Mouse (Mus musculus) lung, embryonic 15.5 days (tissue): ENCODE results near the gene Itk. TPM values are rescaled to one million over a fixed set of nuclear protein-coding genes. Genes with fewer than 3 reads are reported as not detected.
"Not testable (repeated sequence)": the region's sequence is repeated elsewhere in the genome, so short reads cannot be mapped to it uniquely, and the experiment has no call there.

ENCODE experiments used
- ATAC-seq: fragments of 200-750 bp; cut with Nextera tagmentation; 2 replicates; pipeline ENCODE4 v1.8.0; 2017; ENCODE audit warnings: moderate number of reproducible peaks, borderline replicate concordance; ENCODE audit not compliant: low FRiP score, low TSS enrichment; ENCODE audit errors: extremely low read depth
- H3K27ac ChIP-seq: fragments of 300-500 bp; sonication (generic); 2 replicates; pipeline ENCODE4 v1.5.1; 2015; ENCODE audit warnings: moderate library complexity, mild to moderate bottlenecking, inconsistent platforms
- H3K27me3 ChIP-seq: fragments of 300-500 bp; sonication (generic); 2 replicates; pipeline ENCODE4 v1.6.1; 2015; ENCODE audit warnings: inconsistent platforms
- H3K36me3 ChIP-seq: fragments of 300-500 bp; sonication (generic); 2 replicates; pipeline ENCODE4 v1.6.1; 2015; ENCODE audit warnings: inconsistent platforms
- H3K4me1 ChIP-seq: fragments of 300-500 bp; sonication (generic); 2 replicates; pipeline ENCODE4 v1.6.1; 2015; ENCODE audit warnings: inconsistent platforms
- H3K4me2 ChIP-seq: fragments of 300-500 bp; sonication (generic); 2 replicates; pipeline ENCODE4 v1.6.1; 2015; ENCODE audit warnings: inconsistent platforms, mild to moderate bottlenecking, moderate library complexity
- H3K4me3 ChIP-seq: fragments of 300-500 bp; sonication (generic); 2 replicates; pipeline ENCODE4 v1.5.1; 2015; ENCODE audit warnings: mild to moderate bottlenecking, inconsistent platforms
- H3K9ac ChIP-seq: fragments of 300-500 bp; sonication (generic); 2 replicates; pipeline ENCODE4 v1.6.1; 2015; ENCODE audit warnings: inconsistent platforms
- H3K9me3 ChIP-seq: fragments of 300-500 bp; sonication (generic); 2 replicates; pipeline ENCODE4 v1.6.1; 2016; ENCODE audit warnings: inconsistent platforms
- WGBS: fragments of 180-500 bp; shearing (Covaris S2); methylation state at CpG from one replicate; pipeline ENCODE4 v1.1.7; 2015; 5-methylcytosine and 5-hydroxymethylcytosine counted together
- polyA plus RNA-seq: library from polyadenylated mRNA; unstranded; fragments of >200 nt; fragmentation: Nextera tagmentation; extraction: Ambion mirVana; gene quantifications from 2 replicates; pipeline ENCODE4 v1.2.1, GENCODE M21; 2015

The Itk gene
- 0.13 and 0.80 TPM in 2 replicates for polyA plus RNA-seq

GRCm38 (mm10) chr11:46389336-46390117, at the start of gene Itk:
Gene Itk, minus strand, starts transcription at chr11:46389515.
- no peak within 1 kb of the TSS for H3K4me3 ChIP-seq

DNA sequence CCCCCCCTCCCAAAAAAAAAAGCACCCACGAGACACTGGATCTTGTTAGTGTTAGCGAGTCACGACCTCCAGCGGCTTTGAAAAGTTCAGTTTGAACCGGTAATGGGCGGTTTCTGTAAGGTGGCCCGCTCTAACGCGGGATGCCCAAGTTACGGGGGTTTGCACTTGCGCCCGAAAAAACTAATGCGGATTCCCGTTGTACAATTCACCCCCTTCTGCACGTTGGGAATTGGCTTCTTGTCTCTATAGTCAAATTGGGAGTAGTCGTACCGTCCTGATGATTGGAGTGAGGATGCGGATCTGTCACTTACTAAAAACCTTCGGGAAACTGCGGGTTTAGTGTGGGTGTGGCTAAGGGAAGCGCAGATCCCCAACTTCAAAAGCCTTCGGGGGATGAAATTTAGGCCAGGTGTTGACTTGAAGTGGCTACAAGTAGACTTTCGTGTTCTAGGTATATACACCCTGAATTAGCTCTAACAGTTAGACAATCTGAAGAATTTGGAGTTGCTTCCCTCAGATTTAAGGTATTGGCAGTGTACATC, 48.2 kb upstream of the Itk start:
- peak; percentile 19; the same call in 1 of the 2 replicates for ATAC-seq
- no peaks in the 10 kb centered on the region for H3K9me3 ChIP-seq
- H3K4me2 ChIP-seq: peak overlapping the region; percentile 74
- 1% methylated on average over 23 of the region's 23 CpGs for WGBS
- peak overlapping the region; percentile 94; the same call in 1 of the 2 replicates for H3K27ac ChIP-seq
- H3K4me1 ChIP-seq: peaks cover 3% of the 10 kb centered on the region
- peak overlapping the region; percentile 100 for H3K4me3 ChIP-seq
- H3K36me3 ChIP-seq: peaks cover 15% of the 10 kb centered on the region
- no peaks in the 10 kb centered on the region; the same call in 1 of the 2 replicates for H3K27me3 ChIP-seq
- H3K9ac ChIP-seq: peak overlapping the region; percentile 97

More at GRCm38 (mm10) chr11:46389336-46390117, at the start of gene Itk:
- Histone ChIP-seq H3K9me3 (no peaks in the 10 kb centered on the region), H3K4me1 (no peaks in the 10 kb centered on the region), H3K36me3 (no peaks in the 10 kb centered on the region), H3K9ac (no peak within 1 kb of the TSS), H3K27me3 (no peaks in the 10 kb centered on the region), H3K27ac (no peak within 1 kb of the TSS), H3K4me2 (no peak within 1 kb of the TSS)
- ATAC-seq: no peak
- WGBS: 70% methylated on average over 13 of the region's 13 CpGs

DNA sequence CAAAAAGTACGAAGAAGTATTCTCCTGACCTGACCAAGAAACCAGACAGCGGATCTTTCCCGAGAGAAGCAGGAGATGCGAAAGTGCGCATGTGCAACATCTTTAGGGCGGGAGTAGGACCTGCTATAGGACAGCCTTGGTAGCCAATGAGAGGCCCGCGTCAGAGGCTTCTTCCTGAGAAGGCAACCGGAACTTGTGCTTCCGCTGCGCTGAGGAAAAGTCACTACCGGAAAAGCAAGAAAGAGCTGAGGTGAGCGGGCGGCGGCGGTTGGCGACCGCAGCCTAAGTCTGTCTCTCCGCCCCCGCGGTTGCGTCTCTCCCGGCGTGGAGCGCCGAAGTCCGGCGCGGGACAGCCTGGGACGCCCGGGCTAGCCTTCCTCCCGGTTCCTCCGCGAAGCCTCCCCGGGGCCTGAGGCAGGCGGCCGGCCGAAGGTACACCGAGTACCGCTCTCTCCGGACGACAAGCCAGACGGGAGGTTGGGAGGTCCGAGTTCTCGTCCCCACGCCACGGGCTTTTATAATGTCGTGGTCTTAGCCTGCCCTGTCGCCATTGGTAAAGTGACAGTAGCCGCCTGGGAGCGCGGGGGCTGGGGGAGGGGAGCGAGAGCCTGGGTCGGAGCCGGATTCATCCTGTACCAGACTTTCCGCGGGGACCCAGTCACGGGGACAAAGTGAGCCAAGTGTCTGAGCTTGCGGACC, 47.6 kb upstream of the Itk start, which contains the start of gene Med7:
TSS of gene Med7 (plus strand) at position 166 of the 699 bp plus-strand sequence.
- under 1% methylated on average over 59 of the region's 59 CpGs for WGBS
- H3K9ac ChIP-seq: peak within 1 kb of the TSS; percentile 97

DNA sequence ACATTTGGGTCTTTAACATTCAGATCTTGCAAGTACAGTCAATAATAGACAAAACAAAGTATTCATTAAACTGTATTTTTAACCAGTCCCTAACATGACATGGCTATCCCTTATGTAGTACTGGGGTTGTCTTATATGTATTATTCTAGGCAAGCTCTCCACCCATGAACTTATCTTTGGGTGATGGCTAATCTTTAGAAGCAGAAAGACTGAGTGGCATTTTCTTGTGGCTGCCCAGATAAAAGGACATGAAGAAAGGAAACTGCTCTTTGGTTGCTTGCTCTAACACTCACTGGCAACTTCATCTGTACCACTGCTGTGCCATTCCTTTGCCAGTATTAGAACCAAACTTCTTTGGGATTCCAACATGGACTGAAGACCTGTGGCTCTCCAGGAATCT, 46.0 kb upstream of the Itk start:
- Histone ChIP-seq H3K36me3 (peaks cover 3% of the 10 kb centered on the region; the same call in 1 of the 2 replicates), H3K9me3 (no peaks in the 10 kb centered on the region), H3K27me3 (no peaks in the 10 kb centered on the region; the same call in 1 of the 2 replicates), H3K4me1 (peaks cover 3% of the 10 kb centered on the region), H3K4me3 (no peak overlapping the region), H3K27ac (no peak overlapping the region), H3K4me2 (no peak overlapping the region), H3K9ac (no peak overlapping the region)
- no peak for ATAC-seq

More for the DNA sequence above, 47.6 kb upstream of the Itk start, which contains the start of gene Med7:
- Histone ChIP-seq H3K36me3 (peaks cover 10% of the 10 kb centered on the region), H3K27ac (peak within 1 kb of the TSS; percentile 94), H3K9me3 (no peaks in the 10 kb centered on the region), H3K27me3 (no peaks in the 10 kb centered on the region; the same call in 1 of the 2 replicates), H3K4me1 (peaks cover 3% of the 10 kb centered on the region), H3K4me3 (peak within 1 kb of the TSS; percentile 100), H3K4me2 (peak within 1 kb of the TSS; percentile 74)
- peak; percentile 99 for ATAC-seq

- no peak for ATAC-seq
- Histone ChIP-seq H3K9ac (no peak overlapping the region), H3K4me3 (no peak overlapping the region), H3K4me1 (no peaks in the 10 kb centered on the region), H3K27ac (no peak overlapping the region), H3K4me2 (no peak overlapping the region), H3K27me3 (no peaks in the 10 kb centered on the region; the same call in 1 of the 2 replicates), H3K9me3 (no peaks in the 10 kb centered on the region), H3K36me3 (no peaks in the 10 kb centered on the region)
- 16% methylated on average over 3 of the region's 3 CpGs for WGBS
Measured at GRCm38 (mm10) chr11:46431129-46431528, 41.8 kb upstream of the Itk start.

DNA sequence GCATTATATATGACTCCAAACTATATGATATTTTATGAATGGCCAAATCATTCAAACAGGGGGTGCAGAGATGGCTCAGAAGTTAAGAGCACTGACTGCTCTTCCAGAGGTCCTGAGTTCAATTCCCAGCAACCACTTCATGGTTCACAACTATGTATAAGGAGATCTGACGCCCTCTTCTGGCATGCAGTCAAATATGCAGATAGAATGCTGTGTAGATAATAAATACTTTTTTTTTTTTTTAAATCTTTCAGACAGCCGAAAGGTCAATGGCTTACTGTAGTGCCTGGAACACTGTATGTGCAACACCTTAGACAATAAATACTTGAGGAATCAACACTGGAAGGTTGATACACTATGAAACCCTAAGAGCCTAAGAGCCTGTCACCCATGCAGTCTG, 40.8 kb upstream of the Itk start:
- WGBS: 87% methylated on average over 2 of the region's 2 CpGs
- no peak overlapping the region for H3K27ac ChIP-seq
- H3K9ac ChIP-seq: no peak overlapping the region
- no peaks in the 10 kb centered on the region for H3K36me3 ChIP-seq
- H3K4me1 ChIP-seq: no peaks in the 10 kb centered on the region
- H3K4me2 ChIP-seq: no peak overlapping the region
- H3K4me3 ChIP-seq: no peak overlapping the region
- no peak for ATAC-seq
- H3K9me3 ChIP-seq: no peaks in the 10 kb centered on the region
- no peaks in the 10 kb centered on the region; the same call in 1 of the 2 replicates for H3K27me3 ChIP-seq

- H3K4me1 ChIP-seq, H3K36me3 ChIP-seq, H3K27ac ChIP-seq, ATAC-seq, H3K9me3 ChIP-seq, H3K27me3 ChIP-seq, H3K4me2 ChIP-seq, H3K9ac ChIP-seq, H3K4me3 ChIP-seq: not testable (repeated sequence)
- WGBS: 46% methylated on average over 4 of the region's 4 CpGs
Measured at GRCm38 (mm10) chr11:46428131-46428530, 38.8 kb upstream of the Itk start.

GRCm38 (mm10) chr11:46421086-46421888, 32.0 kb upstream of the Itk start:
- Histone ChIP-seq H3K4me1 (no peaks in the 10 kb centered on the region), H3K27me3 (no peaks in the 10 kb centered on the region), H3K27ac (no peak overlapping the region), H3K4me3 (no peak overlapping the region), H3K9me3 (no peaks in the 10 kb centered on the region), H3K9ac (no peak overlapping the region), H3K4me2 (no peak overlapping the region), H3K36me3 (no peaks in the 10 kb centered on the region)
- no peak for ATAC-seq
- WGBS: 63% methylated on average over 8 of the region's 8 CpGs

DNA sequence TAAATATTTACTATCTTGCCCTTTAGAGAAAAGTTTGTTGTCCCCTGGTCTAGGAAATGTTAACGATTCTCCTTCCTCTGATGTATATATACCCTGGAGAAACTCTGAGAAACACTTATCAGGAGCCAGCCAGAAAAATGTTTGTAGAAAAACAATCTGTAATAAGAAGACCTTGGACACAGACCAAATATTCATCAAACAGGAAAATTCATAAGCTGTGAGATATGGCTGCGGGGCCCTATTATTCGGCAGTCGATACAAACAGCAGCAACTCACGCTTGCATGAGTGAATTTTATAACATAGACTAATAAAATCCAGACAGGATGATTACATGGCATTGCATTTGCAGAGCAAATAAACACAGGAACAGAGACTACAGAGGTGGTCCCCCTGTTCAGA, 29.5 kb upstream of the Itk start:
- H3K9ac ChIP-seq: no peak overlapping the region
- no peaks in the 10 kb centered on the region for H3K9me3 ChIP-seq
- no peak overlapping the region for H3K27ac ChIP-seq
- no peak overlapping the region for H3K4me2 ChIP-seq
- no peaks in the 10 kb centered on the region for H3K4me1 ChIP-seq
- ATAC-seq: no peak
- H3K27me3 ChIP-seq: no peaks in the 10 kb centered on the region
- WGBS: 39% methylated on average over 5 of the region's 5 CpGs
- no peak overlapping the region for H3K4me3 ChIP-seq
- H3K36me3 ChIP-seq: no peaks in the 10 kb centered on the region

- ATAC-seq: no peak
- Histone ChIP-seq H3K9ac (no peak overlapping the region), H3K27me3 (no peaks in the 10 kb centered on the region), H3K4me3 (no peak overlapping the region), H3K27ac (no peak overlapping the region), H3K36me3 (no peaks in the 10 kb centered on the region), H3K4me2 (no peak overlapping the region), H3K9me3 (no peaks in the 10 kb centered on the region), H3K4me1 (no peaks in the 10 kb centered on the region)
- 27% methylated on average over 1 of the region's 1 CpGs for WGBS
Measured at GRCm38 (mm10) chr11:46418438-46418837, 29.1 kb upstream of the Itk start.

GRCm38 (mm10) chr11:46410018-46410563, 20.8 kb upstream of the Itk start:
- Histone ChIP-seq H3K4me3 (no peak overlapping the region), H3K27me3 (no peaks in the 10 kb centered on the region), H3K27ac (no peak overlapping the region), H3K4me1 (no peaks in the 10 kb centered on the region), H3K4me2 (no peak overlapping the region), H3K36me3 (no peaks in the 10 kb centered on the region), H3K9ac (no peak overlapping the region), H3K9me3 (no peaks in the 10 kb centered on the region)
- WGBS: 35% methylated on average over 2 of the region's 2 CpGs
- ATAC-seq: 0 out of 2 replicates have a peak, but pooled peaks have one; percentile 35
